Mouse (Mus musculus): ENCODE measurements around the gene Gm14781. TPM values are rescaled to one million over a fixed set of nuclear protein-coding genes. Genes with fewer than 3 reads are reported as not detected.

Gene Gm14781
- polyA plus RNA-seq (2015; fragmentation: Nextera tagmentation; extraction: Ambion mirVana): not detected in 2 replicates

GRCm38 (mm10) chrX:91631894-91632293 is at the start of gene Gm14781:
Gene Gm14781 (plus strand): TSS chrX:91632194.

Other genes starting within 250 kb of the Gm14781 start
- not detected in 2 replicates for gene Gm5072, start 239.7 kb upstream of the Gm14781 start, polyA plus RNA-seq (2015; fragmentation: Nextera tagmentation; extraction: Ambion mirVana)
- not detected in 2 replicates for gene Gm8914, start 152.1 kb upstream of the Gm14781 start, polyA plus RNA-seq (2015; fragmentation: Nextera tagmentation; extraction: Ambion mirVana)
- gene 1700084M14Rik, start 56.3 kb upstream of the Gm14781 start, polyA plus RNA-seq (2015; fragmentation: Nextera tagmentation; extraction: Ambion mirVana): not detected in 2 replicates
- gene Mageb5, start 150.8 kb downstream of the Gm14781 start, polyA plus RNA-seq (2015; fragmentation: Nextera tagmentation; extraction: Ambion mirVana): not detected in 2 replicates